Comparison of ENCODE assay signal across 1 mouse cellular context in genomic region chr2:144371566-144371965, GRCm38 (mm10).
TF ChIP-seq lines count a peak whose summit lies in the region.

No protein-coding gene starts in this region.

TF ChIP-seq in CH12.LX, 34 proteins besides CTCF, POLR2A, EP300 and RAD21 (continued from another document):
- TF ChIP-seq ETS1 (conservative IDR thresholded peaks at IDR 0.05; ENCODE audit: low read depth, low read length): peak; percentile 13; the same call in 1 of the 2 replicates
- TF ChIP-seq KAT2A (IDR thresholded peaks at IDR 0.05; ENCODE audit: insufficient replicate concordance, low read length): no peak
- TF ChIP-seq TCF12 (IDR thresholded peaks at IDR 0.05; ENCODE audit: low read depth, low read length): 0 out of 2 replicates have a peak, but pooled peaks have one; percentile 26
- TF ChIP-seq IRF4 (IDR thresholded peaks at IDR 0.05; ENCODE audit: low read depth, low read length): peak; percentile 53; the same call in 1 of the 2 replicates
- TF ChIP-seq ZC3H11A (IDR thresholded peaks at IDR 0.05; ENCODE audit: low read depth, low read length): no peak
- TF ChIP-seq CHD2 (IDR thresholded peaks at IDR 0.05; ENCODE audit: low read length): 0 out of 2 replicates have a peak, but pooled peaks have one; percentile 16
TF ChIP-seq in CH12.LX: peak in this region for 8.
